Mouse (Mus musculus) CH12.LX (cell line): ENCODE results near the gene Arsa. TPM values are rescaled to one million over a fixed set of nuclear protein-coding genes. Genes with fewer than 3 reads are reported as not detected.

Source experiments
- DNase-seq: peaks from one replicate; pipeline ENCODE4 v3.0.0-alpha.2; 2013; ENCODE audit errors: extremely low read depth
- H3K27ac ChIP-seq: 2 replicates; pipeline ENCODE4 v1.5.1; 2012; ENCODE audit warnings: low read depth, mild to moderate bottlenecking, control low read depth, moderate library complexity; ENCODE audit not compliant: insufficient read depth
- H3K27me3 ChIP-seq: replicated peaks from 2 replicates; pipeline ENCODE3; 2012; ENCODE audit warnings: inconsistent platforms
- H3K36me3 ChIP-seq, 2 experiments: replicated peaks in 1 of 2; 2 replicates each; pipeline versions ENCODE3 to v1.6.1; 2012; ENCODE audit warnings: inconsistent platforms in 1 of 2, low read length in 1 of 2, mild to moderate bottlenecking in 1 of 2, mixed read lengths in 1 of 2, moderate library complexity in 1 of 2; ENCODE audit not compliant: control insufficient read depth in 1 of 2, insufficient read depth in 1 of 2
- H3K4me1 ChIP-seq, 2 experiments: 2 replicates each; pipeline ENCODE4 v1.6.1; 2012; ENCODE audit warnings: inconsistent platforms in 1 of 2, moderate library complexity in 1 of 2; ENCODE audit not compliant: insufficient read depth in 2 of 2, control insufficient read depth in 1 of 2
- H3K4me2 ChIP-seq: 2 replicates; pipeline ENCODE4 v1.6.1; 2012; ENCODE audit warnings: low read depth, mild to moderate bottlenecking, control low read depth; ENCODE audit not compliant: poor library complexity, insufficient read depth, severe bottlenecking
- H3K4me3 ChIP-seq, 3 experiments: fragments of 150-350 bp in 1 of 3; sonication (generic) in 1 of 3; replicated peaks in 1 of 3; 2 replicates each; pipeline versions ENCODE3 to v1.5.1; 2011 to 2012; ENCODE audit warnings: low read depth in 2 of 3, low read length in 2 of 3, mild to moderate bottlenecking in 2 of 3, moderate library complexity in 2 of 3, control low read depth in 1 of 3, improper control_type of control experiment in 1 of 3, inconsistent platforms in 1 of 3, mixed read lengths in 1 of 3; ENCODE audit not compliant: poor library complexity in 1 of 3
- H3K79me2 ChIP-seq: replicated peaks from 2 replicates; pipeline ENCODE4 v1.6.1; 2012; ENCODE audit warnings: mild to moderate bottlenecking, moderate library complexity; ENCODE audit not compliant: control insufficient read depth, poor library complexity, insufficient read depth, severe bottlenecking; ENCODE audit errors: extremely low read depth
- H3K9ac ChIP-seq: 2 replicates; pipeline ENCODE4 v1.6.1; 2012; ENCODE audit warnings: low read depth, mild to moderate bottlenecking, control low read depth, moderate library complexity; ENCODE audit not compliant: insufficient read depth
- H3K9me3 ChIP-seq: replicated peaks from 2 replicates; pipeline ENCODE3; 2012; ENCODE audit warnings: low read length, inconsistent platforms, mixed read lengths
- BHLHE40 ChIP-seq: IDR thresholded peaks from 2 replicates; pipeline ENCODE4 v1.6.1; 2011; ENCODE audit warnings: mild to moderate bottlenecking, low read depth, low read length, improper control_type of control experiment
- ELF1 ChIP-seq: IDR thresholded peaks from 2 replicates; pipeline ENCODE4 v1.6.1; 2014; ENCODE audit warnings: low read depth, mild to moderate bottlenecking, inconsistent platforms, low read length, improper control_type of control experiment
- EP300 ChIP-seq: IDR thresholded peaks from 2 replicates; pipeline ENCODE4 v1.6.1; 2011; ENCODE audit warnings: low read length, improper control_type of control experiment
- ETS1 ChIP-seq: conservative IDR thresholded peaks from 2 replicates; pipeline ENCODE4 v1.6.1; 2012; ENCODE audit warnings: low read depth, mild to moderate bottlenecking, inconsistent platforms, low read length, improper control_type of control experiment, moderate library complexity
- HCFC1 ChIP-seq: IDR thresholded peaks from 2 replicates; pipeline ENCODE4 v1.6.1; 2012; ENCODE audit warnings: low read depth, mild to moderate bottlenecking, inconsistent platforms, low read length, improper control_type of control experiment
- IRF4 ChIP-seq: IDR thresholded peaks from 2 replicates; pipeline ENCODE4 v1.6.1; 2014; ENCODE audit warnings: low read depth, mild to moderate bottlenecking, inconsistent platforms, low read length, improper control_type of control experiment
- JUN ChIP-seq: IDR thresholded peaks from 2 replicates; pipeline ENCODE4 v1.6.1; 2011; ENCODE audit warnings: low read depth, mild to moderate bottlenecking, low read length, improper control_type of control experiment, moderate library complexity; ENCODE audit not compliant: insufficient read depth
- JUND ChIP-seq: conservative IDR thresholded peaks from 2 replicates; pipeline ENCODE4 v1.6.1; 2011; ENCODE audit warnings: low read depth, low read length, improper control_type of control experiment
- KAT2A ChIP-seq: IDR thresholded peaks from 2 replicates; pipeline ENCODE4 v1.6.1; 2012; ENCODE audit warnings: low read length, improper control_type of control experiment, inconsistent platforms; ENCODE audit not compliant: insufficient replicate concordance
- MAFK ChIP-seq: IDR thresholded peaks from 2 replicates; pipeline ENCODE4 v1.6.1; 2011; ENCODE audit warnings: low read length, improper control_type of control experiment; ENCODE audit not compliant: insufficient replicate concordance
- MEF2A ChIP-seq: IDR thresholded peaks from 2 replicates; pipeline ENCODE4 v1.6.1; 2014; ENCODE audit warnings: low read depth, mild to moderate bottlenecking, inconsistent platforms, low read length, improper control_type of control experiment, borderline replicate concordance
- MYC ChIP-seq: IDR thresholded peaks from 2 replicates; pipeline ENCODE4 v1.6.1; 2011; ENCODE audit warnings: low read depth, mild to moderate bottlenecking, improper control_type of control experiment, low read length
- NELFE ChIP-seq: IDR thresholded peaks from 2 replicates; pipeline ENCODE4 v1.6.1; 2011; ENCODE audit warnings: low read depth, low read length, improper control_type of control experiment
- PAX5 ChIP-seq: IDR thresholded peaks from 2 replicates; pipeline ENCODE4 v1.6.1; 2012; ENCODE audit warnings: low read length, inconsistent platforms, mixed read lengths
- POLR2AphosphoS2 ChIP-seq: IDR thresholded peaks from 2 replicates; pipeline ENCODE4 v1.6.1; 2011; ENCODE audit warnings: low read depth, low read length, improper control_type of control experiment
- RCOR1 ChIP-seq: conservative IDR thresholded peaks from 2 replicates; pipeline ENCODE4 v1.6.1; 2012; ENCODE audit warnings: low read depth, mild to moderate bottlenecking, inconsistent platforms, low read length, improper control_type of control experiment
- SIN3A ChIP-seq: IDR thresholded peaks from 2 replicates; pipeline ENCODE4 v1.6.1; 2012; ENCODE audit warnings: low read length, improper control_type of control experiment, inconsistent platforms
- SMC3 ChIP-seq: IDR thresholded peaks from 2 replicates; pipeline ENCODE4 v1.6.1; 2011; ENCODE audit warnings: low read depth, low read length, improper control_type of control experiment
- TCF12 ChIP-seq: IDR thresholded peaks from 2 replicates; pipeline ENCODE4 v1.6.1; 2014; ENCODE audit warnings: low read depth, mild to moderate bottlenecking, inconsistent platforms, low read length, improper control_type of control experiment
- UBTF ChIP-seq: IDR thresholded peaks from 2 replicates; pipeline ENCODE4 v1.6.1; 2012; ENCODE audit warnings: low read depth, mild to moderate bottlenecking, inconsistent platforms, low read length, improper control_type of control experiment, moderate library complexity
- USF1 ChIP-seq: IDR thresholded peaks from 2 replicates; pipeline ENCODE4 v1.6.1; 2014; ENCODE audit warnings: low read depth, mild to moderate bottlenecking, inconsistent platforms, low read length, improper control_type of control experiment
- USF2 ChIP-seq: conservative IDR thresholded peaks from 2 replicates; pipeline ENCODE4 v1.6.1; 2011; ENCODE audit warnings: low read depth, low read length, improper control_type of control experiment
- ZKSCAN1 ChIP-seq: IDR thresholded peaks from 2 replicates; pipeline ENCODE4 v1.6.1; 2012; ENCODE audit warnings: low read depth, inconsistent platforms, low read length, improper control_type of control experiment, borderline replicate concordance
- ZMIZ1 ChIP-seq: IDR thresholded peaks from 2 replicates; pipeline ENCODE4 v1.6.1; 2012; ENCODE audit warnings: low read depth, mild to moderate bottlenecking, inconsistent platforms, low read length, improper control_type of control experiment
- ZNF384 ChIP-seq: IDR thresholded peaks from 2 replicates; pipeline ENCODE4 v1.6.1; 2012; ENCODE audit warnings: low read depth, low read length, improper control_type of control experiment, inconsistent platforms
- dilution Hi-C: fragments of 300-500 bp; cut with MboI; formaldehyde crosslinking; loops from 2 replicates; pipeline ENCODE4 v1.14.3; 2020; ENCODE audit warnings: low sequenced_read_pairs; ENCODE audit not compliant: extremely low pct_unique_long_range_greater_than_20kb, extremely low pct_ligation_motif_present
- in situ Hi-C: fragments of 300-500 bp; cut with MboI; formaldehyde crosslinking; loops from 3 replicates; pipeline ENCODE4 v1.14.3; 2019; ENCODE audit warnings: low sequenced_read_pairs, low pct_ligation_motif_present, low pct_unique_long_range_greater_than_20kb, mixed read lengths
- polyA plus RNA-seq: library from polyadenylated mRNA; unstranded; fragments of >175 nt; gene quantifications from 2 replicates; pipeline ENCODE4 v1.2.1, GENCODE M21; 2012; ENCODE audit warnings: low read depth; ENCODE audit not compliant: insufficient read length
- total RNA-seq, 2 experiments: library from RNA; depleted of rRNA; stranded (reverse); fragments of 300-350 nt in 1 of 2; fragments of >200 nt in 1 of 2; gene quantifications; 2 replicates each; pipeline ENCODE4 v1.2.3; 2012 to 2014

The Arsa gene
- total and polyA plus RNA-seq, 3 experiments: 9.3 to 10.3 (median 9.9) TPM

- no peak for DNase-seq
- Histone ChIP-seq H3K27ac (no peak within 1 kb of the TSS), H3K27me3 (peaks cover 10% of the 10 kb centered on the region), H3K9ac (no peak within 1 kb of the TSS), H3K4me2 (no peak within 1 kb of the TSS), H3K4me3 (no peak within 1 kb of the TSS), H3K4me1 (no peaks in the 10 kb centered on the region), H3K36me3 (no peaks in the 10 kb centered on the region), H3K79me2 (no peaks in the 10 kb centered on the region), H3K9me3 (peaks cover 17% of the 10 kb centered on the region)
- no peak for TF ChIP-seq NELFE
- no peak for TF ChIP-seq SMC3
- TF ChIP-seq TCF12: no peak
- TF ChIP-seq KAT2A: no peak
- TF ChIP-seq EP300: no peak
- TF ChIP-seq IRF4: no peak
- no peak for TF ChIP-seq HCFC1
- no peak for TF ChIP-seq USF2
- TF ChIP-seq ELF1: no peak
- TF ChIP-seq PAX5: no peak
- no peak for TF ChIP-seq POLR2AphosphoS2
- no peak for TF ChIP-seq JUN
- TF ChIP-seq USF1: no peak
- TF ChIP-seq RCOR1: no peak
- no peak for TF ChIP-seq ZNF384
- no peak for TF ChIP-seq MYC
- dilution Hi-C loops: no loop called here
- in situ Hi-C loops: no loop called here
These were observed 21.9 kb upstream of the Arsa start, which contains the start of gene Shank3 for GRCm38 (mm10) chr15:89498961-89499688. Gene Shank3 (plus strand): TSS chr15:89499623.

- TF ChIP-seq ZMIZ1 (no peak), SIN3A (no peak), MEF2A (no peak), JUND (no peak), ETS1 (no peak), ELF1 (no peak), USF2 (no peak), ZKSCAN1 (no peak), EP300 (no peak), BHLHE40 (no peak), NELFE (no peak), UBTF (no peak), TCF12 (no peak), MAFK (no peak)
- no peak overlapping the region for H3K4me2 ChIP-seq
- in situ Hi-C loops: no loop called here
- peaks cover 17% of the 10 kb centered on the region for H3K9me3 ChIP-seq
- H3K9ac ChIP-seq: no peak overlapping the region
- H3K36me3 ChIP-seq: no peaks in the 10 kb centered on the region
- no peaks in the 10 kb centered on the region for H3K79me2 ChIP-seq
- no peak overlapping the region for H3K27ac ChIP-seq
- H3K4me3 ChIP-seq: no peak overlapping the region
- dilution Hi-C loops: no loop called here
- H3K4me1 ChIP-seq: no peaks in the 10 kb centered on the region
- DNase-seq: no peak
- H3K27me3 ChIP-seq: peaks cover 10% of the 10 kb centered on the region
These were observed 21.1 kb upstream of the Arsa start for GRCm38 (mm10) chr15:89498049-89498960.
